Mouse (Mus musculus) heart, embryonic 16.5 days (tissue): ENCODE measurements at regions not wholly inside any gene's neighbourhood (a gene's known extent, or its start where the extent isn't known, plus 50 kb on each side); places are given as distances from the start of the nearest gene placed in this dataset.

ENCODE experiments used
- ATAC-seq: fragments of 200-750 bp; cut with Nextera tagmentation; replicated peaks from 2 replicates; pipeline ENCODE4 v1.8.0; 2017; ENCODE audit warnings: moderate number of reproducible peaks; ENCODE audit not compliant: insufficient read depth, low FRiP score; ENCODE audit errors: extremely low read depth
- H3K27ac ChIP-seq: fragments of 300-500 bp; sonication (generic); 2 replicates; pipeline ENCODE4 v1.5.1; 2014; ENCODE audit warnings: mild to moderate bottlenecking, low read length, control low read depth, moderate library complexity
- H3K27me3 ChIP-seq: fragments of 300-500 bp; sonication (generic); 2 replicates; pipeline ENCODE4 v1.6.1; 2014; ENCODE audit warnings: low read length, mixed read lengths; ENCODE audit not compliant: control insufficient read depth, insufficient read depth
- H3K36me3 ChIP-seq: fragments of 300-500 bp; sonication (generic); 2 replicates; pipeline ENCODE4 v1.6.1; 2014; ENCODE audit not compliant: control insufficient read depth, insufficient read depth
- H3K4me1 ChIP-seq: fragments of 300-500 bp; sonication (generic); 2 replicates; pipeline ENCODE4 v1.6.1; 2014; ENCODE audit warnings: low read length, mixed read lengths; ENCODE audit not compliant: control insufficient read depth, insufficient read depth
- H3K4me2 ChIP-seq: fragments of 300-500 bp; sonication (generic); 2 replicates; pipeline ENCODE4 v1.6.1; 2014; ENCODE audit warnings: low read depth, mild to moderate bottlenecking, control low read depth, low read length
- H3K4me3 ChIP-seq: fragments of 300-500 bp; sonication (generic); 2 replicates; pipeline ENCODE4 v1.5.1; 2014; ENCODE audit warnings: mild to moderate bottlenecking, control low read depth, low read length
- H3K9ac ChIP-seq: fragments of 300-500 bp; sonication (generic); 2 replicates; pipeline ENCODE4 v1.6.1; 2014; ENCODE audit warnings: low read length, control low read depth
- H3K9me3 ChIP-seq: fragments of 300-500 bp; sonication (generic); replicated peaks from 2 replicates; pipeline ENCODE4 v1.6.1; 2016; ENCODE audit warnings: low read length; ENCODE audit not compliant: control insufficient read depth
- WGBS: fragments of 180-500 bp; shearing (Covaris S2); extraction: QIAGEN DNeasy Blood & Tissue Kit; methylation state at CpG from one replicate; pipeline ENCODE4 v1.1.7; 2014; 5-methylcytosine and 5-hydroxymethylcytosine counted together

- Histone ChIP-seq H3K27me3 (no peaks in the 10 kb centered on the region), H3K9me3 (no peaks in the 10 kb centered on the region), H3K36me3 (no peaks in the 10 kb centered on the region), H3K4me1 (0 out of 2 replicates have a peak, but pooled peaks cover 4% of the 10 kb centered on the region), H3K9ac (no peak overlapping the region), H3K4me3 (no peak overlapping the region), H3K27ac (no peak overlapping the region), H3K4me2 (no peak overlapping the region)
- 62% methylated on average over 4 of the region's 4 CpGs for WGBS
- no peak for ATAC-seq
These were observed 148.7 kb downstream of the Tmem26 start for GRCm38 (mm10) chr10:68872102-68872501.

GRCm38 (mm10) chr10:68875641-68876040, 152.2 kb downstream of the Tmem26 start:
- no peak overlapping the region for H3K4me3 ChIP-seq
- H3K27me3 ChIP-seq: no peaks in the 10 kb centered on the region
- H3K4me2 ChIP-seq: no peak overlapping the region
- H3K9ac ChIP-seq: no peak overlapping the region
- no peaks in the 10 kb centered on the region for H3K4me1 ChIP-seq
- ATAC-seq: no peak
- no peaks in the 10 kb centered on the region for H3K36me3 ChIP-seq
- no peak overlapping the region for H3K27ac ChIP-seq
- WGBS: 82% methylated on average over 5 of the region's 5 CpGs
- H3K9me3 ChIP-seq: no peaks in the 10 kb centered on the region

- H3K4me2 ChIP-seq: no peak overlapping the region
- WGBS: 49% methylated on average over 8 of the region's 8 CpGs
- ATAC-seq: no peak
- no peak overlapping the region for H3K9ac ChIP-seq
- H3K4me1 ChIP-seq: no peaks in the 10 kb centered on the region
- H3K4me3 ChIP-seq: no peak overlapping the region
- H3K9me3 ChIP-seq: no peaks in the 10 kb centered on the region
- no peaks in the 10 kb centered on the region for H3K27me3 ChIP-seq
- no peaks in the 10 kb centered on the region for H3K36me3 ChIP-seq
- H3K27ac ChIP-seq: no peak overlapping the region
These were observed 169.8 kb downstream of the Tmem26 start for GRCm38 (mm10) chr10:68893100-68893841.

GRCm38 (mm10) chr10:68894121-68894520, 170.7 kb downstream of the Tmem26 start:
- Histone ChIP-seq H3K4me2 (no peak overlapping the region), H3K9me3 (no peaks in the 10 kb centered on the region), H3K9ac (no peak overlapping the region), H3K27ac (no peak overlapping the region), H3K36me3 (no peaks in the 10 kb centered on the region), H3K4me1 (no peaks in the 10 kb centered on the region), H3K4me3 (no peak overlapping the region), H3K27me3 (no peaks in the 10 kb centered on the region)
- WGBS: 86% methylated on average over 6 of the region's 6 CpGs
- ATAC-seq: no peak

- H3K9ac ChIP-seq: no peak overlapping the region
- H3K4me1 ChIP-seq: no peaks in the 10 kb centered on the region
- no peak for ATAC-seq
- H3K9me3 ChIP-seq: no peaks in the 10 kb centered on the region
- H3K27me3 ChIP-seq: no peaks in the 10 kb centered on the region
- no peak overlapping the region for H3K4me2 ChIP-seq
- WGBS: 41% methylated on average over 3 of the region's 3 CpGs
- H3K36me3 ChIP-seq: no peaks in the 10 kb centered on the region
- no peak overlapping the region for H3K27ac ChIP-seq
- no peak overlapping the region for H3K4me3 ChIP-seq
These were observed 174.1 kb downstream of the Tmem26 start for GRCm38 (mm10) chr10:68897524-68897923.

GRCm38 (mm10) chr10:68901168-68901567, 177.7 kb downstream of the Tmem26 start:
- Histone ChIP-seq H3K36me3 (no peaks in the 10 kb centered on the region), H3K9ac (no peak overlapping the region), H3K9me3 (no peaks in the 10 kb centered on the region), H3K27ac (no peak overlapping the region), H3K4me2 (no peak overlapping the region), H3K27me3 (no peaks in the 10 kb centered on the region), H3K4me1 (peaks cover 2% of the 10 kb centered on the region; the same call in 1 of the 2 replicates), H3K4me3 (no peak overlapping the region)
- 65% methylated on average over 4 of the region's 4 CpGs for WGBS
- ATAC-seq: no peak

GRCm38 (mm10) chr10:68902670-68903069, 179.2 kb downstream of the Tmem26 start:
- no peak for ATAC-seq
- Histone ChIP-seq H3K36me3 (no peaks in the 10 kb centered on the region), H3K9ac (no peak overlapping the region), H3K27ac (no peak overlapping the region), H3K4me1 (peaks cover 2% of the 10 kb centered on the region; the same call in 1 of the 2 replicates), H3K9me3 (no peaks in the 10 kb centered on the region), H3K27me3 (no peaks in the 10 kb centered on the region), H3K4me2 (no peak overlapping the region), H3K4me3 (no peak overlapping the region)
- 21% methylated on average over 3 of the region's 3 CpGs for WGBS

- no peak for ATAC-seq
- 92% methylated on average over 10 of the region's 10 CpGs for WGBS
- Histone ChIP-seq H3K4me2 (no peak overlapping the region), H3K9ac (no peak overlapping the region), H3K27me3 (no peaks in the 10 kb centered on the region), H3K27ac (no peak overlapping the region), H3K36me3 (no peaks in the 10 kb centered on the region), H3K9me3 (no peaks in the 10 kb centered on the region), H3K4me1 (peaks cover 2% of the 10 kb centered on the region; the same call in 1 of the 2 replicates), H3K4me3 (no peak overlapping the region)
These were observed 180.9 kb downstream of the Tmem26 start for GRCm38 (mm10) chr10:68904337-68904736.

- no peaks in the 10 kb centered on the region for H3K4me1 ChIP-seq
- no peaks in the 10 kb centered on the region for H3K9me3 ChIP-seq
- H3K4me2 ChIP-seq: no peak overlapping the region
- H3K9ac ChIP-seq: no peak overlapping the region
- WGBS: 22% methylated on average over 5 of the region's 5 CpGs
- H3K36me3 ChIP-seq: no peaks in the 10 kb centered on the region
- no peaks in the 10 kb centered on the region for H3K27me3 ChIP-seq
- no peak overlapping the region for H3K27ac ChIP-seq
- no peak for ATAC-seq
- H3K4me3 ChIP-seq: no peak overlapping the region
These were observed 184.8 kb downstream of the Tmem26 start for GRCm38 (mm10) chr10:68908236-68908635.
